14 mouse cellular contexts compared by ENCODE assay signal in the genomic region with DNA sequence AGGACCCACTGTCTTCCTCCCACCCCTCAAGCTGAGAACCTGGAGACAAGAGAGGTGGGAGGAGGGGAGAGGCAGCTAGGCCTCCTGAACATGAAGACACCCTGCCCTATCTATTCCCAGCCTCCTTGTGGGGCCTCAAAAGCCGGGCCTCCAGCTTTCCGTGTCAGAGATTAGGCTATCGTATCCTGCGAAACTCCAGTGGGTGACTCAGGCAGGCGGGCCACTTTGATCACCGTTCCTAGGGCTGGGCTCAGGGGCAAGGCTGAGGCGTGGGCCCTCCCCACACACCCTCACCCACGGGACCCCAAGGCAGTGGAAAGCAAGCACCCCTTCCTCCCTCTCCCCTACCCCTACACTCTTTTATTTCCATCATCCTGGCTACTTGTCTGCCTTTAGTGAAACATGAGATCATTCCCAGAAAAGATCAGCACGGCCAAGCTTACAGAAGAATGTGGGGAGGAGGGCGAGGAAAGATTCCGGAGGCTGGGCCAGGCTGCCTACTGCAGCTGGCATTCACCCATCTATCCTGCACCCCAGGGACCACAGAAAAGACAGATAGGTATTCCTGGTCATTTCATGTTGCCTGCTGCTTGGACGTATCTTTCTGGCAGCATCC. TPM values are rescaled to one million over a fixed set of nuclear protein-coding genes. Genes with fewer than 3 reads are reported as not detected.
A peak's percentile ranks its signal among the peaks of the same experiment; 100 is the strongest.
DNase-seq lines count a peak whose midpoint lies in the region; ATAC-seq and TF ChIP-seq lines count a peak whose summit lies in the region.
"Had no signal": no experiment of that assay in that cellular context is flagged by ENCODE, and none has a peak within 500 bp of the region (broad histone marks: within the 10 kb centered on the region; RNA-seq: fewer than 3 reads in every experiment).

No protein-coding gene starts in this region.

- H3K27me3 ChIP-seq in heart, postnatal 0 days (ENCODE audit: control insufficient read depth, insufficient read depth, low read length) = no peaks in the 10 kb centered on the region
- H3K27me3 ChIP-seq in embryonic facial prominence, embryonic 14.5 days (replicated peaks; ENCODE audit: control insufficient read depth, insufficient read depth, low read length) = no peaks in the 10 kb centered on the region
- H3K27me3 ChIP-seq in liver, embryonic 12.5 days (replicated peaks) = peaks cover 14% of the 10 kb centered on the region
- H3K27me3 ChIP-seq: hindbrain, embryonic 12.5 days; Patski had no signal

- DNase-seq in heart, postnatal 0 days (ENCODE audit: low spot score) = no peak
- no peak for DNase-seq in heart, postnatal 36 days
- DNase-seq in c-Kit-positive CD71-positive TER-119-negative erythroid progenitor cells, embryonic 14.5 days (ENCODE audit: low read depth) = peak; percentile 41
- DNase-seq in embryonic facial prominence, embryonic 14.5 days (ENCODE audit: low spot score) = peak; percentile 73
- no peak for DNase-seq in layer of hippocampus, adult 8-10 months (ENCODE audit: low spot score in 2 of 2)
- no peak for DNase-seq in testis, postnatal 14 days (ENCODE audit: low spot score)
- DNase-seq in lung, adult 2 months = no peak
- DNase-seq: adrenal gland, adult 8-10 months had no signal

- TF ChIP-seq POLR2A in lung, adult 2 months (IDR thresholded peaks at IDR 0.05; ENCODE audit: borderline replicate concordance, extremely low read depth, low read depth, low read length) = no peak

- no peak for TF ChIP-seq CTCF in heart, postnatal 0 days (IDR thresholded peaks at IDR 0.05; ENCODE audit: low read depth)
- no peak for TF ChIP-seq CTCF in lung, adult 2 months (IDR thresholded peaks at IDR 0.05; ENCODE audit: insufficient read depth, low read length)

- H3K4me3 ChIP-seq in heart, postnatal 0 days (ENCODE audit: low read depth, low read length) = no peak overlapping the region
- no peak overlapping the region for H3K4me3 ChIP-seq in embryonic facial prominence, embryonic 14.5 days (ENCODE audit: low read depth, low read length)
- H3K4me3 ChIP-seq in liver, embryonic 12.5 days = no peak overlapping the region
- H3K4me3 ChIP-seq in lung, adult 2 months (replicated peaks; ENCODE audit: extremely low read depth, low read depth, low read length) = no peak overlapping the region
- H3K4me3 ChIP-seq: hindbrain, embryonic 12.5 days; left cerebral cortex, adult 2 months had no signal

- TF ChIP-seq EP300 in heart, postnatal 0 days (IDR thresholded peaks at IDR 0.05; ENCODE audit: low read depth) = no peak

- intact Hi-C loops in heart, postnatal 36 days (cut with DNase I) = no loop called here

- H3K4me2 ChIP-seq in heart, postnatal 0 days (ENCODE audit: low read depth, low read length) = 0 out of 2 replicates have a peak overlapping the region, but pooled peaks have one; percentile 6
- H3K4me2 ChIP-seq in embryonic facial prominence, embryonic 14.5 days (ENCODE audit: low read depth, low read length) = no peak overlapping the region
- H3K4me2 ChIP-seq in liver, embryonic 12.5 days = peak overlapping the region; percentile 59
- H3K4me2 ChIP-seq: hindbrain, embryonic 12.5 days had no signal

- H3K9ac ChIP-seq in heart, postnatal 0 days (replicated peaks; ENCODE audit: low read depth, low read length) = no peak overlapping the region
- H3K9ac ChIP-seq in embryonic facial prominence, embryonic 14.5 days (ENCODE audit: low read depth, low read length) = no peak overlapping the region
- peak overlapping the region; percentile 59 for H3K9ac ChIP-seq in liver, embryonic 12.5 days
- H3K9ac ChIP-seq: hindbrain, embryonic 12.5 days had no signal

- peaks cover 10% of the 10 kb centered on the region for H3K4me1 ChIP-seq in heart, postnatal 0 days (ENCODE audit: control insufficient read depth, insufficient read depth)
- peaks cover 10% of the 10 kb centered on the region; the same call in 1 of the 2 replicates for H3K4me1 ChIP-seq in embryonic facial prominence, embryonic 14.5 days (ENCODE audit: control insufficient read depth, insufficient read depth, low read length)
- H3K4me1 ChIP-seq in liver, embryonic 12.5 days = peaks cover 57% of the 10 kb centered on the region
- no peaks in the 10 kb centered on the region for H3K4me1 ChIP-seq in lung, adult 2 months (ENCODE audit: control insufficient read depth, insufficient read depth, low read length)

- 9% methylated on average over 12 of the region's 12 CpGs for WGBS in heart, postnatal 0 days
- 34% methylated on average over 12 of the region's 12 CpGs for WGBS in embryonic facial prominence, embryonic 14.5 days
- WGBS in liver, embryonic 12.5 days (ENCODE audit: insufficient replicate concordance) = 37% methylated on average over 12 of the region's 12 CpGs
- 30% methylated on average over 12 of the region's 12 CpGs for WGBS in lung, adult 2 months

- no peaks in the 10 kb centered on the region for H3K9me3 ChIP-seq in heart, postnatal 0 days (replicated peaks; ENCODE audit: control insufficient read depth, low read length)
- no peaks in the 10 kb centered on the region for H3K9me3 ChIP-seq in embryonic facial prominence, embryonic 14.5 days (ENCODE audit: control insufficient read depth, low read length)
- no peaks in the 10 kb centered on the region for H3K9me3 ChIP-seq in liver, embryonic 12.5 days (replicated peaks)
- H3K9me3 ChIP-seq: hindbrain, embryonic 12.5 days had no signal

- H3K27ac ChIP-seq in heart, postnatal 0 days (ENCODE audit: low read depth) = peak overlapping the region; percentile 35
- 0 out of 2 replicates have a peak overlapping the region, but pooled peaks have one; percentile 19 for H3K27ac ChIP-seq in embryonic facial prominence, embryonic 14.5 days (replicated peaks; ENCODE audit: low read depth, low read length)
- peak overlapping the region; percentile 83 for H3K27ac ChIP-seq in liver, embryonic 12.5 days
- H3K27ac ChIP-seq: hindbrain, embryonic 12.5 days; left cerebral cortex, adult 2 months; macrophage had no signal

- H3K36me3 ChIP-seq in heart, postnatal 0 days (replicated peaks; ENCODE audit: control insufficient read depth, insufficient read depth, low read length) = no peaks in the 10 kb centered on the region
- no peaks in the 10 kb centered on the region for H3K36me3 ChIP-seq in embryonic facial prominence, embryonic 14.5 days (ENCODE audit: control insufficient read depth, insufficient read depth, low read length)
- no peaks in the 10 kb centered on the region for H3K36me3 ChIP-seq in liver, embryonic 12.5 days
- H3K36me3 ChIP-seq: hindbrain, embryonic 12.5 days had no signal

- no peak for ATAC-seq in heart, postnatal 0 days (ENCODE audit: insufficient read depth, low read depth)
- 0 out of 2 replicates have a peak, but pooled peaks have one; percentile 53 for ATAC-seq in embryonic facial prominence, embryonic 14.5 days (ENCODE audit: low read depth)
- peak; percentile 90 for ATAC-seq in liver, embryonic 12.5 days
- ATAC-seq: forebrain, embryonic 14.5 days; Patski had no signal

RNA-seq across cellular contexts. Expression of a gene that starts 41.0 kb away (rescaled TPM):
- 1.9 and 2.4 TPM in 2 replicates for total RNA-seq in heart, postnatal 0 days (2014; rRNA removed; ENCODE audit: low replicate concordance)
- polyA plus RNA-seq in heart, postnatal 0 days (2015; fragmentation: Nextera tagmentation; extraction: Ambion mirVana) = 0.77 and 1.0 TPM in 2 replicates
- total RNA-seq in heart, postnatal 36 days (2021) = 1 to 10 TPM; 3.1 to 3.5 TPM
- polyA plus RNA-seq in embryonic facial prominence, embryonic 14.5 days (2014; fragmentation: Nextera tagmentation; extraction: Ambion mirVana) = 1.1 TPM in 2 replicates
- polyA plus RNA-seq in liver, embryonic 12.5 days (2016; fragmentation: Nextera tagmentation; extraction: Ambion mirVana) = 0.06 and 0.07 TPM in 2 replicates
- under 1 TPM; 0.16 to 0.52 (median 0.17) TPM for total RNA-seq in layer of hippocampus, adult 8-10 months (2022)
- polyA plus RNA-seq in lung, adult 2 months (2012; rRNA removed) = 6.7 and 8.8 TPM in 2 replicates

Comparison
In these comparisons a context has a peak if more than half of its experiments do, and no peak if none do; other contexts are left out.
1. DNase-seq: peak in c-Kit-positive CD71-positive TER-119-negative erythroid progenitor cells, embryonic 14.5 days (single experiment) and embryonic facial prominence, embryonic 14.5 days (single experiment); none in heart, postnatal 0 days (single experiment), heart, postnatal 36 days (0 of 2), layer of hippocampus, adult 8-10 months (0 of 2), testis, postnatal 14 days (single experiment) and lung, adult 2 months (single experiment).
2. H3K27ac ChIP-seq: peak in every context shown above with its lines; median percentile 83 in liver, embryonic 12.5 days; 35 in heart, postnatal 0 days; 19 in embryonic facial prominence, embryonic 14.5 days.